Mouse (Mus musculus): Measurements from ENCODE around the gene Btbd18. TPM values are rescaled to one million over a fixed set of nuclear protein-coding genes. Genes with fewer than 3 reads are reported as not detected.

The Btbd18 gene
- polyA plus RNA-seq, 1 experiment from 2014 or later = 0.39 TPM

DNA sequence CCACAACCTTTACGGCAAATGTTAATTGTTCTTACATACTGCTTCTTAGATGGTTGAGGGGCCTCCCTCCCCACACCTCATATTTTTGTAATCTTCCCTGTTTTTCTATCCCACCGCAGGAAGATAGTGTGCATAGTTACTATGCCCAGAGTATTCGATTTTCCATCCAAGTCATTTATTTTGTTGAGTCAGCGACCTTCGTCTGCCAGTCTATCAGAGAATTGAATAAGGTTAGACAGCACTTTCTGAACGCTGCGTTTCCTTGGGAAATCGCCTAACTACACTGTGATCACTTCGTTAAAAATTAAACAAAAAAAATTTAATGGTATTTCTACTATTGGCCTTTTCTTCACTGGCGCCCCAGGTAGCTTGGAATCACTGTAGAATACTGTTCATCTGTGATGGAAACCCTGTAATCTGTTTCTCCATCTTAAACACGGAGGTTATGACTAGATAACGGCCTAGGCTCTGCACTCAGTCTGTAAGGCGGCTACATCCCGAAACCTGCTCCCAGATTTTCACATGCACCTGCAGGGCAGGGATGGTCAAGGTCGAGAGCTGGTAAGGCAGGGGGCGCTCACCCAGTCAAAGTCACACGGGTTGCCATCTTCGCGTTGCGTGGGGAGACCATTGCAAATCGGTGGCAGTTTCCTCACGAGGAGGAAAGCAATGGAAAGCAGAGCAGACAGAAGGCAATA is 18.5 kb downstream of the Btbd18 start:
- H3K4me1 ChIP-seq (ENCODE audit: control insufficient read depth, insufficient read depth, low read length) = peaks cover 13% of the 10 kb centered on the region; the same call in 1 of the 2 replicates
- peak overlapping the region; percentile 39; the same call in 1 of the 2 replicates for H3K9ac ChIP-seq (replicated peaks; ENCODE audit: low read depth, low read length)
- no peaks in the 10 kb centered on the region for H3K27me3 ChIP-seq (ENCODE audit: control insufficient read depth, insufficient read depth, low read length)
- ATAC-seq (ENCODE audit: insufficient number of reproducible peaks, insufficient read depth, low FRiP score, low read depth) = peak; percentile 37; the same call in 1 of the 2 replicates
- H3K4me3 ChIP-seq (ENCODE audit: low read depth, low read length) = peak overlapping the region; percentile 98
- H3K4me2 ChIP-seq (replicated peaks; ENCODE audit: low read depth, low read length) = peak overlapping the region; percentile 50
- WGBS = 9% methylated on average over 22 of the region's 22 CpGs
- H3K9me3 ChIP-seq (ENCODE audit: control insufficient read depth, low read depth, low read length) = no peaks in the 10 kb centered on the region
- peaks cover 12% of the 10 kb centered on the region; the same call in 1 of the 2 replicates for H3K36me3 ChIP-seq (ENCODE audit: control insufficient read depth, insufficient read depth, low read length)
- no peak overlapping the region for H3K27ac ChIP-seq (ENCODE audit: low read length)

DNA sequence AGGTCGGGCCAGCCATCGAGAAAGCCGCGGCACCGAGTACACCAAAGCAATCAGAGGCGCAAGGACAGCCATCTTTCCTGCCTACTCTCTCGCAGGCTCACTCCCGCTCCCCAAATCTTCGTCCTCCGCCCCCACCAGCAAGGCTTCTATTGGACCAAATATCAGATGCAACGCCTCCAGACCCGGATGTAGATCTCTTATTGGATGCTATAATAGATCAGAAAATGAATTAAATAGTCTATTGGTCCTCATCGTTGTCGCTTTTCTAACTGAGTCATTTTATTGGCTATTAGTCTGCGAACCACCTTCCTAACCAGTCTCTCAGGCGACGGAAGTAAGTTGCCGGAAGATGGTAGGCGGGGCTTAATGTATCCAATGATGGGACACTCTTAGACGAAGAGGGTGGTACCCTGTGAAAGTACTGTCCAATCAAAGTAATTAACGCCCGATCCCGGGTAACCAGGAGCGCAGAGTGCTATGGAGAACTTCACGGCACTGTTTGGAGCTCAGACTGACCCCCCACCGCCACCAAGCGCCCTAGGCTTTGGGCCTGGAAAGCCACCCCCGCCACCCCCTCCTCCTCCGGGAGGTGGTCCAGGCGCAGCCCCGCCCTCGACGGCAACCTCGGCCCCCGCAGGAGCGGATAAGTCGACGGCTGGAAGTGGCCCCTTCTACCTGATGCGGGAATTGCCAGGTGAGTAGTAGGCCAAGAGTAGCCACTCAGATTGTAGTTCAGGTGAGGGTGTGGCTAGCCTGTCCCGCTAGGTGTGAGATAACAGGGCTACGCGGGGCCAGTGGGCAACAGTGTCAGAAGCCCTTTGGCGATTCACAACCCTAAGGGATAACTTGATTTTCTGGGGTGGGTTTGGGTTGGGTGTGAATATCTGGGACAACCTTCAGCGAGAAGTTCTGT is 19.3 kb downstream of the Btbd18 start, which contains the start of the genes Gm28635 and Med19:
TSS of gene Gm28635 (minus strand) at position 74 of the 913 bp plus-strand sequence.
TSS of gene Med19 (plus strand) at position 435 of the 913 bp plus-strand sequence.
- peak within 1 kb of the TSS; percentile 80 for H3K4me2 ChIP-seq (replicated peaks; ENCODE audit: low read depth, low read length)
- peak within 1 kb of the TSS; percentile 98 for H3K4me3 ChIP-seq (ENCODE audit: low read depth, low read length)
- H3K27me3 ChIP-seq (ENCODE audit: control insufficient read depth, insufficient read depth, low read length) = no peaks in the 10 kb centered on the region
- peak within 1 kb of the TSS; percentile 79 for H3K27ac ChIP-seq (ENCODE audit: low read length)
- peaks cover 6% of the 10 kb centered on the region; the same call in 1 of the 2 replicates for H3K36me3 ChIP-seq (ENCODE audit: control insufficient read depth, insufficient read depth, low read length)
- no peaks in the 10 kb centered on the region for H3K9me3 ChIP-seq (ENCODE audit: control insufficient read depth, low read depth, low read length)
- peak; percentile 99 for ATAC-seq (ENCODE audit: insufficient number of reproducible peaks, insufficient read depth, low FRiP score, low read depth)
- peaks cover 13% of the 10 kb centered on the region; the same call in 1 of the 2 replicates for H3K4me1 ChIP-seq (ENCODE audit: control insufficient read depth, insufficient read depth, low read length)
- under 1% methylated on average over 44 of the region's 44 CpGs for WGBS
- H3K9ac ChIP-seq (replicated peaks; ENCODE audit: low read depth, low read length) = peak within 1 kb of the TSS; percentile 77

DNA sequence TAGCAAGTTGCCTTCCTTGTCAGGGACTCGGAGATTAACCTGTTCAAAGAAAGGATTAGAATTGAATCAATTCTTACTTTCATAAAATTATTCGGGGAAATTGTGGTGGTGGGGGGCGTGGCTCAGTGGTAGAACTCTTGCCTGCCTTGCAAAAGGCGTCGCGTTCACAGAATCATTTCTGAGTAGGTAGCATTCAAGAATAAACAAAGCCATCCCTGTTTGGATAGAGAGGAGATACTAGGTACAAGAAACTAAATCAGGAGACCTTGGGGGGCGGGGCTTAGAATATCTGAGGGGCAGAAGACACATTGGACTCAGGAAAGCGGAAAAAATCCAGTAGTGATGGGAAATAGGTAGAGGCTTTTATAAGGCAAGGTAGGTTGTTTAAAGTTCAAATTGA is 20.1 kb downstream of the Btbd18 start, which contains the start of gene Tmx2:
TSS of gene Tmx2 (minus strand) at position 125 of the 400 bp plus-strand sequence.
- 14% methylated on average over 8 of the region's 8 CpGs for WGBS
- H3K9me3 ChIP-seq (ENCODE audit: control insufficient read depth, low read depth, low read length) = no peaks in the 10 kb centered on the region
- H3K4me3 ChIP-seq (ENCODE audit: low read depth, low read length) = peak within 1 kb of the TSS; percentile 98
- peaks cover 13% of the 10 kb centered on the region; the same call in 1 of the 2 replicates for H3K4me1 ChIP-seq (ENCODE audit: control insufficient read depth, insufficient read depth, low read length)
- H3K27ac ChIP-seq (ENCODE audit: low read length) = peak within 1 kb of the TSS; percentile 79
- H3K36me3 ChIP-seq (ENCODE audit: control insufficient read depth, insufficient read depth, low read length) = peaks cover 4% of the 10 kb centered on the region; the same call in 1 of the 2 replicates
- H3K9ac ChIP-seq (replicated peaks; ENCODE audit: low read depth, low read length) = peak within 1 kb of the TSS; percentile 77
- no peaks in the 10 kb centered on the region for H3K27me3 ChIP-seq (ENCODE audit: control insufficient read depth, insufficient read depth, low read length)
- peak within 1 kb of the TSS; percentile 80 for H3K4me2 ChIP-seq (replicated peaks; ENCODE audit: low read depth, low read length)
- ATAC-seq (ENCODE audit: insufficient number of reproducible peaks, insufficient read depth, low FRiP score, low read depth) = no peak

DNA sequence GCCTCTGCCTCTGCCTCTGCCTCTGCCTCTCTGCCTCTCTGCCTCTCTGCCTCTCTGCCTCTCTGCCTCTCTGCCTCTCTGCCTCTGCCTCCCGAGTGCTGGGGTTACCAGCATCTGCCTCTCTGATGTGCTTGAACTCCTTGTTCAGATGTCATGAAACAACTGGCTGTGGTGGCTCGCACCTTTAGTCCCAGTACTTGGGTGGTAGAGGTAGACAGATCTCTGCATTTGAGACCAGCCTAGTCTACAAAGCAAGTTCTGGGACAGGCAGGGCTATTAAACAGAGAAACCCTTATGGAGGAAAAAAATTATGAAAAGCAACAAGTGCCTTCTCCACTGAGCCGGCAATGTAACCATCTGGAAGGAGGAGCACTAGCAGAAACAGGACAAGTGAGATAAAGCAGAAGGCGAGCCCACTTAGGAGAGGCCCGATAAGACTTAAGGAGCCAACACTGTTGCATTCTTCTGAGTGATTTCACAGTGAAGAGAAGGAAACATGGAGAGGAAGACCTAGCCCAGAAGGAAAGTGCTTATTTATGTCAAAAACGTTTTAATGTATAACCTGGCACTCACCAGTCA is 23.8 kb downstream of the Btbd18 start:
- Histone ChIP-seq H3K4me1 (ENCODE audit: control insufficient read depth, insufficient read depth, low read length) (0 out of 2 replicates have a peak, but pooled peaks cover 8% of the 10 kb centered on the region), H3K4me2 (replicated peaks; ENCODE audit: low read depth, low read length) (no peak overlapping the region), H3K9me3 (ENCODE audit: control insufficient read depth, low read depth, low read length) (no peaks in the 10 kb centered on the region), H3K4me3 (ENCODE audit: low read depth, low read length) (no peak overlapping the region), H3K9ac (replicated peaks; ENCODE audit: low read depth, low read length) (no peak overlapping the region), H3K27ac (ENCODE audit: low read length) (no peak overlapping the region), H3K27me3 (ENCODE audit: control insufficient read depth, insufficient read depth, low read length) (no peaks in the 10 kb centered on the region), H3K36me3 (ENCODE audit: control insufficient read depth, insufficient read depth, low read length) (peaks cover 24% of the 10 kb centered on the region; the same call in 1 of the 2 replicates)
- 64% methylated on average over 6 of the region's 6 CpGs for WGBS
- no peak for ATAC-seq (ENCODE audit: insufficient number of reproducible peaks, insufficient read depth, low FRiP score, low read depth)

DNA sequence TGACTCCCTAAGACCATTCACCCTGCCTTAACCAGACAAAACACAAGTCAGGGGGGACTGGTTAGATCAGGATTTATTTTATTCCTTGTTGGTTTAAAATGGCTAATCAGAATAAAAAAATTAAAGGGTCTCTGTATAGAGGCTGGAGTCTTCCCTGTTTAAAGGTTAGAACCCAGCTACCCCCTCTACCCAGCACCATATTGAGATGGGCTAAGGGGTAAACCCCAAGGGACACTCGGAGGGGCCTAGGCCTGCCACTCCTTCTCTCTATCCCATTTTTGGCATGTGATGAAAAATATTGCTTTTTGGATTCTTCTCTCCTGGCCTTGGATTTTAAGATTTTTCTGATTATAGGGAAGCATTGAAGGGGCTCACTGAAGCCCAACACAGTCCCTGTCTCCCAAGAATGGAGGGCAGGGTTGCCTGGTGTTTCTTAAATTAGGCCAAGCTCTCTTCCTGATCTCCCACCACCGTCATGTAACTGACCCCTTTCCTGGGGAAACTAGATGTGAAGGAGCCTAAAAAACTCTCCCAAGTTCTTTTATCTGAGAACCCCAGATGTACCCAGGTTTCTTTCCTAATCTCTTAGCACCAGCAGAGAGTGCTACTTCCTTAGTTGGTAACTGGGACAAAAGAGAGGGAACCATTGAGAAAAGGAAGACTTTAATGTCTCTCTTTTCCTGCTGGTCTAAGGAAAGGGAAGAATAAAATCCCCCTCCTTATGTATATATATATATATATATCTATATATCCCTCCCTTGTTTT is 29.4 kb downstream of the Btbd18 start:
- Histone ChIP-seq H3K4me2 (replicated peaks; ENCODE audit: low read depth, low read length) (no peak overlapping the region), H3K9me3 (ENCODE audit: control insufficient read depth, low read depth, low read length) (no peaks in the 10 kb centered on the region), H3K4me3 (ENCODE audit: low read depth, low read length) (no peak overlapping the region), H3K9ac (replicated peaks; ENCODE audit: low read depth, low read length) (no peak overlapping the region), H3K36me3 (ENCODE audit: control insufficient read depth, insufficient read depth, low read length) (peaks cover 71% of the 10 kb centered on the region), H3K27ac (ENCODE audit: low read length) (no peak overlapping the region), H3K4me1 (ENCODE audit: control insufficient read depth, insufficient read depth, low read length) (no peaks in the 10 kb centered on the region), H3K27me3 (ENCODE audit: control insufficient read depth, insufficient read depth, low read length) (no peaks in the 10 kb centered on the region)
- ATAC-seq (ENCODE audit: insufficient number of reproducible peaks, insufficient read depth, low FRiP score, low read depth) = no peak
- WGBS = 67% methylated on average over 2 of the region's 2 CpGs

GRCm38 (mm10) chr2:84690050-84690449 is 31.2 kb downstream of the Btbd18 start:
- ATAC-seq (ENCODE audit: insufficient number of reproducible peaks, insufficient read depth, low FRiP score, low read depth) = no peak
- 93% methylated on average over 12 of the region's 12 CpGs for WGBS
- peaks cover 83% of the 10 kb centered on the region for H3K36me3 ChIP-seq (ENCODE audit: control insufficient read depth, insufficient read depth, low read length)

GRCm38 (mm10) chr2:84695007-84695695 is 36.3 kb downstream of the Btbd18 start:
- no peaks in the 10 kb centered on the region for H3K9me3 ChIP-seq (ENCODE audit: control insufficient read depth, low read depth, low read length)
- H3K36me3 ChIP-seq (ENCODE audit: control insufficient read depth, insufficient read depth, low read length) = peaks cover 56% of the 10 kb centered on the region
- H3K4me1 ChIP-seq (ENCODE audit: control insufficient read depth, insufficient read depth, low read length) = no peaks in the 10 kb centered on the region
- H3K4me2 ChIP-seq (replicated peaks; ENCODE audit: low read depth, low read length) = no peak overlapping the region
- 82% methylated on average over 5 of the region's 5 CpGs for WGBS
- H3K9ac ChIP-seq (replicated peaks; ENCODE audit: low read depth, low read length) = no peak overlapping the region
- H3K4me3 ChIP-seq (ENCODE audit: low read depth, low read length) = no peak overlapping the region
- no peak overlapping the region for H3K27ac ChIP-seq (ENCODE audit: low read length)
- no peaks in the 10 kb centered on the region for H3K27me3 ChIP-seq (ENCODE audit: control insufficient read depth, insufficient read depth, low read length)
- peak; percentile 63; the same call in 1 of the 2 replicates for ATAC-seq (ENCODE audit: insufficient number of reproducible peaks, insufficient read depth, low FRiP score, low read depth)

More at GRCm38 (mm10) chr2:84690050-84690449, 31.2 kb downstream of the Btbd18 start:
- no peak overlapping the region for H3K27ac ChIP-seq (ENCODE audit: low read length)
- H3K9me3 ChIP-seq (ENCODE audit: control insufficient read depth, low read depth, low read length) = no peaks in the 10 kb centered on the region
- no peaks in the 10 kb centered on the region for H3K27me3 ChIP-seq (ENCODE audit: control insufficient read depth, insufficient read depth, low read length)
- H3K4me1 ChIP-seq (ENCODE audit: control insufficient read depth, insufficient read depth, low read length) = no peaks in the 10 kb centered on the region
- H3K9ac ChIP-seq (replicated peaks; ENCODE audit: low read depth, low read length) = no peak overlapping the region
- H3K4me3 ChIP-seq (ENCODE audit: low read depth, low read length) = no peak overlapping the region
- H3K4me2 ChIP-seq (replicated peaks; ENCODE audit: low read depth, low read length) = no peak overlapping the region

All from stomach, embryonic 14.5 days (tissue).